Mouse (Mus musculus) hindbrain, embryonic 11.5 days (tissue): ENCODE measurements around the gene Dnah11. TPM values are rescaled to one million over a fixed set of nuclear protein-coding genes. Genes with fewer than 3 reads are reported as not detected.

Source experiments
- ATAC-seq: fragments of 200-750 bp; cut with Nextera tagmentation; 2 replicates; pipeline ENCODE4 v1.8.0; 2017; ENCODE audit warnings: mild to moderate bottlenecking, moderate TSS enrichment, moderate library complexity; ENCODE audit not compliant: low FRiP score
- DNase-seq: peaks from one replicate; pipeline ENCODE4 v3.0.0-alpha.2; 2015; ENCODE audit warnings: low spot score
- H3K27ac ChIP-seq: fragments of 300-500 bp; sonication (generic); 2 replicates; pipeline ENCODE4 v1.5.1; 2014; ENCODE audit warnings: mild to moderate bottlenecking, low read depth, low read length
- H3K27me3 ChIP-seq: fragments of 300-500 bp; sonication (generic); 2 replicates; pipeline ENCODE4 v1.6.1; 2014; ENCODE audit warnings: mild to moderate bottlenecking, low read length, moderate library complexity, mixed read lengths; ENCODE audit not compliant: control insufficient read depth, insufficient read depth
- H3K36me3 ChIP-seq: fragments of 300-500 bp; sonication (generic); 2 replicates; pipeline ENCODE4 v1.6.1; 2014; ENCODE audit warnings: mild to moderate bottlenecking, low read length, moderate library complexity, mixed read lengths; ENCODE audit not compliant: control insufficient read depth, insufficient read depth
- H3K4me1 ChIP-seq: fragments of 300-500 bp; sonication (generic); replicated peaks from 2 replicates; pipeline ENCODE4 v1.6.1; 2014; ENCODE audit warnings: low read length, mixed read lengths; ENCODE audit not compliant: control insufficient read depth, insufficient read depth
- H3K4me2 ChIP-seq: fragments of 300-500 bp; sonication (generic); replicated peaks from 2 replicates; pipeline ENCODE4 v1.6.1; 2014; ENCODE audit warnings: mild to moderate bottlenecking, low read depth, low read length
- H3K4me3 ChIP-seq: fragments of 300-500 bp; sonication (generic); 2 replicates; pipeline ENCODE4 v1.5.1; 2014; ENCODE audit warnings: low read depth, low read length
- H3K9ac ChIP-seq: fragments of 300-500 bp; sonication (generic); 2 replicates; pipeline ENCODE4 v1.6.1; 2014; ENCODE audit warnings: low read depth, low read length
- H3K9me3 ChIP-seq: fragments of 300-500 bp; sonication (generic); 2 replicates; pipeline ENCODE4 v1.6.1; 2016; ENCODE audit warnings: low read length; ENCODE audit not compliant: control insufficient read depth
- WGBS: fragments of 180-500 bp; shearing (Covaris S2); extraction: QIAGEN DNeasy Blood & Tissue Kit; methylation state at CpG from one replicate; pipeline ENCODE4 v1.1.7; 2014; 5-methylcytosine and 5-hydroxymethylcytosine counted together
- polyA plus RNA-seq: library from polyadenylated mRNA; unstranded; fragments of >200 nt; fragmentation: Nextera tagmentation; extraction: Ambion mirVana; gene quantifications from 2 replicates; pipeline ENCODE4 v1.2.1, GENCODE M21; 2014

Gene Dnah11
- polyA plus RNA-seq, 1 experiment from 2014 or later: 0.43 TPM

- no peak overlapping the region for H3K4me3 ChIP-seq
- H3K36me3 ChIP-seq: no peaks in the 10 kb centered on the region
- H3K27me3 ChIP-seq: no peaks in the 10 kb centered on the region; the same call in 1 of the 2 replicates
- no peak for DNase-seq
- no peaks in the 10 kb centered on the region for H3K4me1 ChIP-seq
- no peak overlapping the region for H3K4me2 ChIP-seq
- H3K9ac ChIP-seq: no peak overlapping the region
- no peaks in the 10 kb centered on the region for H3K9me3 ChIP-seq
- no peak for ATAC-seq
- 29% methylated on average over 4 of the region's 4 CpGs for WGBS
- H3K27ac ChIP-seq: no peak overlapping the region
These were observed 12.5 kb downstream of the Dnah11 start for GRCm38 (mm10) chr12:118186120-118186880.

- Histone ChIP-seq H3K9ac (no peak overlapping the region), H3K4me3 (no peak overlapping the region), H3K36me3 (no peaks in the 10 kb centered on the region), H3K4me1 (no peaks in the 10 kb centered on the region), H3K27me3 (no peaks in the 10 kb centered on the region; the same call in 1 of the 2 replicates), H3K4me2 (no peak overlapping the region), H3K27ac (no peak overlapping the region), H3K9me3 (no peaks in the 10 kb centered on the region)
- 71% methylated on average over 1 of the region's 1 CpGs for WGBS
- no peak for ATAC-seq
- DNase-seq: no peak
These were observed 14.1 kb downstream of the Dnah11 start for GRCm38 (mm10) chr12:118184731-118185130.

DNA sequence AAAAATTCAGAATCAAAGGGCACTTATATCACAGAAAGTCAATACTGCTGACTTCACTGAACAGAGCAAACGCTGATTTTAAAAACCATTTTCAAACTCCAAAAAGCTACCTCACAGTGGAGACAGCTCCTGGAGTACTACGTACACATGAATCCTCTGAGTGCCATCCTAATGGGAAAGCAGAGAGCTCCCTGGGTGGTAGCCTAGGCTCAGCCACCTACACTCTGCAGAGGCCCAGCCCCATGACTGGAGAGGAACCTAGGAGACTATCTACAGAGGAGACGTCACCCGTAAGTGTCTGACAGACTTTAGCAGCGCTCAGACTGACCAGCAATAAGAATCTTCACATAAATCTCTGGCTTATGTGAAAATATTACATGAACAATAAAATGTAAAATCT, 21.1 kb downstream of the Dnah11 start:
- H3K4me3 ChIP-seq: no peak overlapping the region

DNA sequence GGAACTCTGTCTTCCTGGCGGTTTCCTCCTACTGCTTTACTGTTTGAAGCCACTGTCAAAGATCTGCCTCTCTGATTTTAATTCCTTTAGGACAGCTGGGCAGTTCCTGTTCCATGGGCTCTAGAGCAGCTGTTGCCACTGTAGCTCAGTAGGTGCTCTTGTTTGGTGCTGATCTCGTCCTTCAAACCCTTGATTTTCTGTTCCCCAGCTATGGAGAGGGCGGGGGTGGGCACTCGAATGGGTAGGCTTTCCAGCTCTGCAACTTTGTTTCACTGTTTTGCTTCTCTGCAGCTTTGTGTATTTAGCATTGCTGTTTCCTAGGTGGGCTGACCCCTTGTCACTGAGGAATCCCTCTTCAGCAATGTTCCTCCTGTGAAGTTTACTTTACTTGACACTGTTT, 34.1 kb downstream of the Dnah11 start:
- WGBS: 32% methylated on average over 4 of the region's 4 CpGs
- no peaks in the 10 kb centered on the region for H3K4me1 ChIP-seq
- no peaks in the 10 kb centered on the region for H3K36me3 ChIP-seq
- H3K27ac ChIP-seq: no peak overlapping the region
- no peak overlapping the region for H3K4me3 ChIP-seq
- no peaks in the 10 kb centered on the region for H3K9me3 ChIP-seq
- ATAC-seq: no peak
- no peak overlapping the region for H3K4me2 ChIP-seq
- no peak overlapping the region for H3K9ac ChIP-seq
- no peak for DNase-seq
- no peaks in the 10 kb centered on the region for H3K27me3 ChIP-seq

More for the DNA sequence above, 21.1 kb downstream of the Dnah11 start:
- Histone ChIP-seq H3K9ac (no peak overlapping the region), H3K27ac (no peak overlapping the region), H3K27me3 (no peaks in the 10 kb centered on the region), H3K4me2 (no peak overlapping the region), H3K9me3 (no peaks in the 10 kb centered on the region), H3K36me3 (no peaks in the 10 kb centered on the region), H3K4me1 (no peaks in the 10 kb centered on the region)
- DNase-seq (no peak), ATAC-seq (no peak)
- 91% methylated on average over 5 of the region's 5 CpGs for WGBS

DNA sequence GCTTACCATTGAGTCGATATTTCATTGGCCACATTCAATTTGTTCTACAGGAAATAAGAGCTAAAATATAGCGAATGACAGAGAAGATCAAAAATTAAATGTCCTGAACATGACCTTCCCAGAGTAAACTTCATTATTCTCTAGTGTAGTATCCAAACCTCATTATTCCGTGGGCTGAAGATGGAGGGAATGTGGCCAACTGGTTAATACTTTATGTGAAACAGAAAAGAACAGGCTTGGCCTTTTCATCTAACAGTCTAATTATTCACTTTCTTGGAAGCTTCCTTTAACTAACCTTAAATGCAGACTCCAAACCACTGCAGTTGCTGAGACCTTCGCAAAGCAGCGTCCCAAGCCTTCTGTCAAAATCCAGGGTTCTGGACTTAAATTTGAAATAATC, 41.9 kb downstream of the Dnah11 start:
- no peak overlapping the region for H3K4me3 ChIP-seq
- H3K9ac ChIP-seq: no peak overlapping the region
- no peak overlapping the region for H3K4me2 ChIP-seq
- ATAC-seq (no peak), DNase-seq (no peak)
- H3K4me1 ChIP-seq: no peaks in the 10 kb centered on the region
- WGBS: 90% methylated on average over 5 of the region's 5 CpGs
- H3K27me3 ChIP-seq: no peaks in the 10 kb centered on the region
- H3K27ac ChIP-seq: no peak overlapping the region
- no peaks in the 10 kb centered on the region for H3K9me3 ChIP-seq
- H3K36me3 ChIP-seq: no peaks in the 10 kb centered on the region

GRCm38 (mm10) chr12:118147521-118148033, 51.3 kb downstream of the Dnah11 start:
- Histone ChIP-seq H3K4me1 (no peaks in the 10 kb centered on the region), H3K36me3 (no peaks in the 10 kb centered on the region), H3K9me3 (no peaks in the 10 kb centered on the region), H3K27ac (no peak overlapping the region), H3K27me3 (no peaks in the 10 kb centered on the region), H3K4me3 (no peak overlapping the region), H3K4me2 (no peak overlapping the region), H3K9ac (no peak overlapping the region)
- no peak for ATAC-seq
- no peak for DNase-seq
- WGBS: 75% methylated on average over 2 of the region's 2 CpGs

DNA sequence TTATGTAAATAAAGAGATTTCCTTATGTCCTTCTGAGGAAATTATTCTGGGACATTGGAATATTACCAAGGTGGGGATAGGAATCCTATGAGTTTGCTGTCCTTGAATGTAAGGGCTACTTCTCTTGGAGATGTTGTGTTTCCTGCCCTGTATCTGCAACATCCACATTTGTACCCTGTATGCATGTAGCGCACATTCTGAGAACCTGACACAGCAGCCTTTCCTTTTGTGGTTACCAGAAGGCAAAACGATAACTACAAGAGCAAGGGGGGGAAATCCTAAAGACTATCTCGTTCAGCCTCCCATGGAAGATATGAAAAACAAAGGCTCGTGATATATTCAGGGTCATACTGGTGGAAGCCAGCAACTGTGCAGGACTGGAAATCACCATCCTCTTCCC, 70.7 kb downstream of the Dnah11 start:
- no peak for DNase-seq
- 88% methylated on average over 4 of the region's 4 CpGs for WGBS
- Histone ChIP-seq H3K9me3 (no peaks in the 10 kb centered on the region), H3K9ac (no peak overlapping the region), H3K4me3 (no peak overlapping the region), H3K27me3 (no peaks in the 10 kb centered on the region), H3K27ac (no peak overlapping the region), H3K4me2 (no peak overlapping the region), H3K36me3 (no peaks in the 10 kb centered on the region), H3K4me1 (no peaks in the 10 kb centered on the region)
- no peak for ATAC-seq

DNA sequence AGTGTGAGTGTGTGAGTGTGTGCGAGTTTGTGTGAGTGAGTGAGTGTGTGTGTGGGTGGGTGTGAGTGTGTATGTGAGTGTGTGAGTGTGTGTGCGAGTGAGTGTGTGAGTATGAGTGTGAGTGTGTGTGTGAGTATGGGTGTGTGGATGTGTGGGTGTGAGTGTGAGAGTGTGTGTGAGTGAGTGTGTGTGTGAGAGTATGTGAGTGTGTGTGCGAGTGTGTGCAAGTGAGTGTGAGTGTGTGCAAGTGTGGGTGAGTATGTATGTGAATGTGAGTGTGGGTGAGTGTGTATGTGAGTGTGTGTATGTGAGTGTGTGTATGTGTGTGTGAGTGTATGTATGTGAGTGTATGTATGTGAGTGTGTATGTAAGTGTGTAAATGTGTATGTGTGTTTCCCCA, 79.2 kb downstream of the Dnah11 start:
- no peak for ATAC-seq
- Histone ChIP-seq H3K36me3 (no peaks in the 10 kb centered on the region), H3K9ac (no peak overlapping the region), H3K4me2 (no peak overlapping the region), H3K4me3 (no peak overlapping the region), H3K27ac (no peak overlapping the region), H3K4me1 (no peaks in the 10 kb centered on the region), H3K27me3 (no peaks in the 10 kb centered on the region), H3K9me3 (no peaks in the 10 kb centered on the region)
- 97% methylated on average over 3 of the region's 3 CpGs for WGBS
- DNase-seq: no peak

DNA sequence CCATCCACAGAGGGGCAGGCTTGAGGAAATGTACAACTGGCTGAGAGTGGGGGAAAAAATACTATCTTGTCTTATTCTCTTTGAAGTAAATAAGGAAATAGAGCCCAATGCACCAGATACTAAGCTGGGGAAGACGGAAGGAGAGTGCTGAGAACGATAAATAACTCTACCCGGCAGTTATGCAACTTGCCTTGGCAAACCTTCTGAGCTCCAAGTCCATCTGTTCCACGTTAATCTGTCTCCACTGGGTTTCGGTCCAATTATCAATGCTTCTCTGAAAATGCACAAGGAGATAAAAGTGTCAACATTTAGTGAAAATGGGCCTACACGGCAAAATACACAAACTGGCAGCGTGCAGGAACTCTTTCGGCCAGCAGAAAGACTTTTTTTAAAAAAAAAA, 86.2 kb downstream of the Dnah11 start:
- no peaks in the 10 kb centered on the region for H3K4me1 ChIP-seq
- DNase-seq (no peak), ATAC-seq (no peak)
- no peak overlapping the region for H3K9ac ChIP-seq
- H3K4me2 ChIP-seq: no peak overlapping the region
- H3K27ac ChIP-seq: no peak overlapping the region
- WGBS: 83% methylated on average over 8 of the region's 8 CpGs
- no peak overlapping the region for H3K4me3 ChIP-seq
- peaks cover 2% of the 10 kb centered on the region; the same call in 1 of the 2 replicates for H3K27me3 ChIP-seq
- no peaks in the 10 kb centered on the region for H3K9me3 ChIP-seq
- no peaks in the 10 kb centered on the region for H3K36me3 ChIP-seq
